Mouse (Mus musculus) adrenal gland, adult 18-20 months (tissue): Measurements from ENCODE around the gene Acp2. TPM values are rescaled to one million over a fixed set of nuclear protein-coding genes. Genes with fewer than 3 reads are reported as not detected.
"Not testable (repeated sequence)": the region's sequence is repeated elsewhere in the genome, so short reads cannot be mapped to it uniquely, and the experiment has no call there.

ENCODE experiments used
- DNase-seq, 2 experiments: peaks; one replicate each; pipeline ENCODE4 v3.0.0; 2021 to 2022; ENCODE audit warnings: low spot score in 2 of 2
- total RNA-seq, 2 experiments: library from RNA; stranded (reverse); gene quantifications; 1 replicate in 1 of 2; 2 replicates in 1 of 2; pipeline ENCODE4 v1.2.3; 2021

The Acp2 gene
- total RNA-seq, 2 experiments from 2014 or later = 38.5 to 43.7 TPM

DNA sequence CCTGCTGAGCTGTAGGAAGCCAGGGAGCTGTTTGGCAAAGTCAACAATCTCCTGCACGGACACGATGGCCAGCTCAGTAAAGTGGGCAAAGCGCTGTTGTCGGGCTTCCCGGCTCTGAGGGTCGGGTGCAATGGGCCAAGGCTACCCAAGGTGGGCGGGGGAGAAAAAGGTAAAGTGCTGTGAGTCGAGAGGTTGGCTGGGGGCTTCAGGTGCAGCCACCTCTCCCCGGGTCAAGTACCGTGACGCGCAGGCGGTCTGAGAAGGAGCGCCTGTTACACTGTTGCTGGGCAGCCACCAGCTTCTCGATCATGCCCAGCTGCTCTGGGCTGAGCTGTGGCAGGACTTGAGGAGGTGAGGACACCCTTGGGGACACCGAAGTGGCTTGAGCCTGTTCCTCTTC is 12.2 kb upstream of the Acp2 start:
- no peak for DNase-seq

DNA sequence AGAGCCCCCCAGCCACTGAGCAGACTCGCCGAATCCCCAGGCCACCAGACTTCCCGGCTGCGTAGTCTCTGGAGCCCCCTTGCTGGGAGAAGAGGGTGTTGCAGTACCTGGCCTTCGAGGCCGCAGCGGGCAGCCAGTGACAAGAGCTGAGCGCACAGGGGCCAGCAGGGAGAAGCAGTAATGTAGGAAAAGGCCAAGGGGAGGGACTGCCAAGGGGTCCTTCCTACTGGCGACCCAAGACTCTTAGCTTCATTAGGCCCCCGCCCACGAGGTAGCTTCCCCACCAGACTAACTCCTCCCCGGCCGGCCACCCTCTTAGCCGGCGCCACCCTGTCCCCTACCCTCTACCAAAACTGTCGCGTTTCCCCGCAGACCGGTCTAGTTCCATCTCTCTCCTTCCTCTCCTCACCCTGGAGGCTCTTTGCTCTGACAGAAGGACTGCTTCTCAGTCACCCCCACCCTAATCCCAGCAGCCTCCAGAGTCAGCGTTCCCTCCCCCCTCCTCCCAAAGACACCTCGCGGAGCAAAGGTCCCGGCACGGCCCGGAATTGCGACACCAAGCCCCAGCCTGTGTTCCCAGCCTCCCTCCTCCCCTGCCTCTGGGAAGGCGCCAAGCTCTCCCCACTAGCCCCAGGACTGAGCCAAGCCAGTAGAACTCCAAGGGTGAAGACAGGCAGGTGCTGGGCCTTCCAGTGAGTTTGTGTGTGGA is 7.9 kb upstream of the Acp2 start:
- DNase-seq = peak; percentile 69 to 77

DNA sequence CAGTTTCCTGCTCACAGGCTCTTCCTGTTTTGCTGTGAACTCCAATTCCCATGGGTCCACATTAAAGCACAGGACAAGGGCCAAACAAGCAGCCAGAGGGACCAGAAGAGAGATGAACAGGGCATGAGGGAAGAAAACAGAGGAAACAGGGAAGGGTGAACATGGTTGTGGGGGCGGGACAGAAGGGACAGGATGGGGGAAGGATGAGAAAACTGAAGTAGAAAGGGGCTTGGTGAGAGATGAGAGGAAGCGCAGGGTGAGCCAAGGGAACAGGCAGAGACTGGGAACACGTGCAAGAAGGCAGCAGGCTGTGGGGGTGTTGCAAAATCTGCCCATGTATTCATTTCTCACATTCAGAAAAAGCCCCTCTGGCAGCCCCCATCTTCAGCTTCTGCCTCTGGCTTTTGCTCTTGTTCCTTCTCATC is 6.1 kb upstream of the Acp2 start:
- DNase-seq = no peak

DNA sequence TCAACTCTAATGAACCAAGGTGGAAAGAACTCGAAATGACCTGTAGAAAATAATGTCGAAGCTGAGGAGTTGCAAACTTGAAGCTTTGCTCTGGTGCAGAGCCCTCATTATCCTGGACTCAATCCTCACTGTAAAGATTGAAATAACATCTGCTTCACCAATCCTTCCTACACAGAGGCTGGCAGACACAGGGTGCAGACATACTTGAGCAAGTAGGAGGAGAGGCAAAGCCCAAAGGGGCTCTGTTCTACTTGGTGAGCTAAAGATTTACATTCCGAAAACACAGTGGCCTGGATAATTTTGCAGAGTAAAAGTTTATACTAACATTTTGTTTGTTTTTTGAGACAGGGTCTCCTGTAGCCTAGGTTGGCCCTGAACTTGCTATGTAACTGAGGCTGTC is 3.8 kb upstream of the Acp2 start:
- DNase-seq = no peak

DNA sequence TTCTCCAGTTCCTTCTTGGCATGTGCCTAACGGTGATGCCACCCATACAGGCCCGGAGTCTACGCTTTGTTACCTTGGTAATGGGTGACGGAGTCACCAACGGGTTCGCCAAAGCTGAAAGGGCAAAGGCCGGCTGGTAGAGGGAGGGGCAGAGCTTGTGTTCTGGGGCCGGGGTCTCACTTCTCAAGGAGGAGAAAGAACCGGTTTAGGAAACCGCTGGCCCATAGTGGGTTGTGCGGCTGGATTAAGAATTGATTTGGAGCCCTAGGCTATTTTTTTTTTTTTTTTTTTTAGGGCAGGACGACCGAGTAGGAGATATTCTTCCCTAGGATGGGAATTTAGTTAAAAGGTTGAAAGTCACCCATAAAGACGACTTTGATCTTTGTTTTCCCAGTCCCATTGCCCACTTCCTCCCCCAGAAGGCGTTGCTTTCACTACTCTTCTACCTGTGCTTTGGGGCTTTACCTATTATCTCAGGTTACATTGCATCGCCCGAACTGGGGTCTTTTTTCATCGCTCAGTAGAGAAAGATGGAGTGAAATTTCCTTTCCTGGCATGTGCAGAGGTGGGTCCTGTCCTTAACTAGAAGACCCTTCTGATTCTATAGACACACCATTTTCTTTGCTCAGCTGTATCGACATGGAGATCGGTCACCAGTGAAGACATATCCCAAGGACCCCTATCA is 429 bp downstream of the Acp2 start:
- DNase-seq = peak in 1 of 2 experiments; percentile 32

DNA sequence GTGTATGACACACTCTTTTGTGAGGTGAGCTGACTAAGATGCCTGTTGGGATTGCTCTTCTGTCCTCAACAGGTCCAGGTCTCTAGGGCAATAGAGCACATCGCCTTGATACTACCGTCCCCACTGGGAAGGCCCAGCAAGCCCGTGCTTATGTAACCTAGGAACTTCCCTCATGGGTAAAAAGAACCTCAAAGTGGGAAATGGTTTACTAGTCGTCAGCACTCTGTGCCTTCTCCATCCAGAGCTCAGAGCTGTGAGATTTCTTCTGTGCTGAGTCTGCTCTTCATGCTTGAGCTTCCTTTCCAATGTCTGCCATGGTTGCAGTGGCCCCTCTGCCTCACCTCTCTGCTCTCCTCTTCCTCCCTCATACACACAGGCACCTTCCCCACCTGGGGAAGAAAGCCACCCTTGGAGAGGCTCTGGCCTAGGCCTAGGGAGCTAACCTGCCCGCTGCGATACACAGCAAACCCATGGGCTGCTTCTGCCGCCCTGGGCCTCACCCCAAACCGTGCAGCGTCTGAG is 3.6 kb downstream of the Acp2 start:
- no peak for DNase-seq

DNA sequence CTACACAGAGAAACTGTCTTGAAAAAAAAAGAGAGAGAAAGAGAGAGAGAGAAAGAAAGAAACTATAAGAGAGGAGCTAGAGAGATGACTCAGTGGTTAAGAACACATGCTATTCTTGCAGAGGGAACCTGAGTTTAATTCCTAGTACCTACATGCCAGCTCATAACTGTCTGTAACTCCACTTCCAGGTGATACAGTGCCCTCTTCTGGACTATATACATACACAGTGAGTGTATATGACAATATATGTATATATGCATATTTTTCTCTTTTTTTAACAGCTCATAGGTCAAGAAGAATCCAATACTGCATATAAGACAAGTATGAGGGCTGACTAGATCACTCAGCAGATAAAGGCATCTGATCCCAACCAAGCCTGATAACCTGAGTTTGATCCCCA is 10.6 kb downstream of the Acp2 start:
- DNase-seq = no peak

DNA sequence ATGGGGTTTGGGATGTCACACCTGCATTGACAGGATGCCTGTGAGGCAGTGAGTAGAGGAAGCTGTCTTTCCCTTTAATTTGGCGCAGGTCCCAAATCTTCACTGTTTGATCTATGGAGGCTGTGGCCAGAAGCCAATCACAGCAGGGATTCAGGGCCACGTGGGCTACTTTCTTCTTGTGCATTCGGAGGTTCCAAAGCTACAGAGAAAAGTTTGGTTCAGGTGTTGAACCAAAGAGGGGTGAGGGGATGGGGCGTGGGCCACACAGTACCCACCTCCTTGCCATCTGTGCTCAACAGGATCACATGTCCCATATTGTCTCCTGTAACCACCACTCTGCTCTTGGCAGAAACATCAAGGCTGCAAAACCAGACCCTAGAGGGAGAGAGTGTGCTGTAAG is 14.3 kb downstream of the Acp2 start:
- no peak for DNase-seq

DNA sequence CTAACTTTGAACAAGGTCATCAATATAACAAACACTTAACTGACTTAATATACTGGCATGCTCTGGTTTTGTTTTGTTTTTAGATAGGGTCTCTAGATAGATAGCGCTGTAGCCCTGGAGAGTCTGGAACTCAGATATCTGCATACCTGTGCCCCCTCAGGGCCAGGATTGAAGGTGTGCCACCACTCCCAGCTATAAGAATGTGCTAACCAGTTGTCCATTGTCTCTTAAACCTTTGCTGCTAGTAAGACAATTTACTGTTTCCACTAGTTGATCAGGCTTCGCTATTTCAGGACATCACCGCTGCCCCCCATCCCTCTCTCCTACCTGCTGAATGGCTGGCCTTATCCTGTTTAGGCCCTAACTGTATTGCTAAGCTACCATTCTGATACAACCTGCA is 17.8 kb downstream of the Acp2 start:
- no peak for DNase-seq

DNA sequence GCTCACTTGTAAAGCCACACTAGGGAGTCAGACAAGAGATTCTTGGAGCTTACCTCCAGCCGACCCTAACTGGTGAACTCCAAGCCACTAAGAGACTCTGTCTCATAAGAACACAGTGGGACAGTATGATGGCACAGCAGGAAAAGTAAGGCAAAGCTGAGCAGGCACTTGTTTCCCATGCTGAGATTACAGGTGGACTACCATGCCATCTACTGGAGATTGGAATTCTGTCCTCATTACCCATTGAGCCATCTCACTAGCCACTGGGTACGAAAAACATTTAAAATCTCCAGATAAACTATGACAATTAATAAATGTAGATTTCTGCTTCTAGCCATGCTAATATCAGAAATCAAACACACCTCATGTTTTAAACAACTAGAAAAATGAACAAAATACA is 20.9 kb downstream of the Acp2 start:
- no peak for DNase-seq

DNA sequence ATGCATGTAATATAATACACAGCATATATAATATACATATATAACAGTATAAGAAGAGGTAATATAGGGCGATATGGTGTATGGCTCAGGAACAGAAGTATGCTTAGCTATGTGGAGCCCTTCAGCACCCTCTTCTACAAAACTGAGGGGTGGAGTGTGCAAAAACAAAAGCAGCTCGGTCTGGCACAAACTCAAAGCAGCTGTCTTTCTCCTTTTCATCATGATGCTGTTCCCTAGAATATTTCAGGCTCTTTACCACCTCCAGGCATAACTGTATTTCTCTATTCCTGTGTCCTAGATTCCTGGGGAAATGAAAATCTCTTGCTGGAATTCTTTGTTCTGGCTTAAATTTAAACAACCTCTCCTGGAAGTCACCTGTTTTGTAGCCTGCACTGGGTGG is 27.1 kb downstream of the Acp2 start:
- no peak for DNase-seq

DNA sequence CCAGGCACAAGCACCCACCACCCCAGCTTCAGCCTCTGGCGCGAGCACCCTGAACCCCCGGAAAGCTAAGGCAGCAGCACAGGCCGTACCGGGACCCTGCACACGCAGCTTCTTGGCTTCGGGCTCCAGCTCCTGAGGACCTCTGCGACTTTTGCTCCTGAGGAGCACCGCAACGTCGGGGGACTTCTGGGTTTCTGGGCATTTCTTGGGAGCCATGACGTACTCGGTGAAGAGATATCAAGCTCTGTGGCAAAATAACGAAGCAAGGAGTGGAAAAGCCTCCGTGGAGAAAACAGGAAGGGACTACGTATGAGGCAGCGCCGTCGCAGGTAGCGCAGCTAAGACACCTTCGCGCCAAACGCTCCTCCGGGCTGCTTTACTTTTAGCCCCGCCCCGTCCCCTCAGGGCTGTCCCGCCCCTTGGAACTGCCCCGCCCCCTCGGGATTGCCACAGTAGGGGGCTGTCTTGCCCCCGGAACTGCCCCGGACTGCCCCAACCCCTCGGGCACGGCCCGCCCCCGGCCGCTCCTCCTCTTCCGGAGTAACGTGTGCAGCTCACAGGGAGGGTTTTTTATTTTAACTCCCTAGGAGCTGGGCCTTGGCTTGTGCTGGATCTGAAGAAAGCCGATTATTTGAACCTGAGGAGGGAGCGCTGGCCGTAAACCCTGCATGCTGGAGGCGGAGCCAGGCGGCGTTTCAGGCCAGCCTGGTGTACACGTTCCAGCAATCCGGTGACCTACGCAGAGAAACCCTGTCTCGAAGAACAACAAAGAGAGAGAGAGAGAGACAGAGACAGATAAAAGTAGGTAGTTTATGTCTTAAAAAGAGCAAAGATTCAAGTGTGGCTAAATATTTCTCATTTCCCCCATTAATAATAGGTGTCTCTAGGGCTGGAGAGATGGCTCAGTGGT is 34.2 kb downstream of the Acp2 start, which contains the start of gene Ddb2:
TSS of gene Ddb2 (minus strand) at position 382 of the 910 bp plus-strand sequence.
- peak; percentile 88 for DNase-seq

DNA sequence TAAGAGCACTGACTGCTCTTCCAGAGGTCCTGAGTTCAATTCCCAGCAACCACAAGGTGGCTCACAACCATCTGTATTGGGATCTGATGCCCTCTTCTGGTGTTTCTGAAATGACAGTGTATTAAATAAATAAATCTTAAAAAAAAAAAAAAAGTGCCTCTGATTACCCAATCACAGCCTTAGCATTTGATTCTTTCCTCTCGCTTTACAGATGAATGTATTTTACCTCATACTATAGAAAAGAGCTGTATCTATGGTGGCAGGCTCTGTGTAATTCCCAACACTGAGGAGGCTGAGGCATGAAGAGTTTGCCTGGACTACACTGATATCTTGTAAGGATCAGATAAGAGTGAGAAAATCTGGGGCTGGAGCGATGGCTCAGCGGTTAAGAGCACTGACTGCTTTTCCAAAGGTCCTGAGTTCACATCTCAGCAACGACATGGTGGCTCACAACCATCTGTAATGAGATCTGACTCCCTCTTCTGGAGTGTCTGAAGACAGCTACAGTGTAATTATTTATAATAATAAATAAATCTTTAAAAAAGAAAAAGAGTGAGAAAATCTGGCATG is 34.9 kb downstream of the Acp2 start:
- DNase-seq = not testable (repeated sequence)

DNA sequence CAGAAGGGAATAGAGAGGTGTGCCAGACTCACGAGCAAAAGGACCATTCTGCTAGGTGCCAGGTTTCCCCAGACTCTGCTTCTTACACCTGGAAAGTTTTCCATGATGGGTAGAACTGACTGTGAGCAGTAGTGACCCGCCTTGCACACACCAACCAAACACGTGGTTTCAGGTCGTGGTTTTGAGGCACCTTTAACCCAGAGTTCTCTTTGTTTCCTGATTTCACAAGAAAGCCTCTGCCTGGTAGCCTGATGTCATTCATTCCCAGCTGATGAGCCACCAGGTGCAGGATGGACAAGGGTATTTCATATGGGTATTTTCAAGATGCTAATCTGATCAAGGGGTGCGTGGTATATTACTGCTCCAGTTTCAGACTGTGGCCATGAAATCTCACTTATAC is 39.9 kb downstream of the Acp2 start:
- no peak for DNase-seq

DNA sequence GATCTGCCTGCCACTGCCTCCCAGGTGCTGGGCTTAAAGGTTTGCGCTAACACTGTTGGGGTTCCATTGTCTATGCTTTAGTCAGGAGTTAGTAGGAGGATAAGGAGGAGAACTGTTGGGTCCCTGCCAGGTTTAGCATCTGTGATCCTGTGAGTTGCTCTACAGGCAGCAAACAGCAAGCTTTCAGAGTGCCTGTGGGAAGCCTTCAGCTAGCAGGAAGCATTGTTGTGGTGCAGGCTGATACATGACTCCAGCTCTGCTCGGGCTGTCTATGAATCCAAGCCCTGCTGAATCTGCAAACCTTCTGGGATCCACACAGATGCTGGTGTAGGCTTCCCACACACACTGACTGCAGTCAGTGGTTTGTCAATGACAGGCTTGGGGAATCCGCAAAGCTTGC is 40.7 kb downstream of the Acp2 start:
- no peak for DNase-seq

DNA sequence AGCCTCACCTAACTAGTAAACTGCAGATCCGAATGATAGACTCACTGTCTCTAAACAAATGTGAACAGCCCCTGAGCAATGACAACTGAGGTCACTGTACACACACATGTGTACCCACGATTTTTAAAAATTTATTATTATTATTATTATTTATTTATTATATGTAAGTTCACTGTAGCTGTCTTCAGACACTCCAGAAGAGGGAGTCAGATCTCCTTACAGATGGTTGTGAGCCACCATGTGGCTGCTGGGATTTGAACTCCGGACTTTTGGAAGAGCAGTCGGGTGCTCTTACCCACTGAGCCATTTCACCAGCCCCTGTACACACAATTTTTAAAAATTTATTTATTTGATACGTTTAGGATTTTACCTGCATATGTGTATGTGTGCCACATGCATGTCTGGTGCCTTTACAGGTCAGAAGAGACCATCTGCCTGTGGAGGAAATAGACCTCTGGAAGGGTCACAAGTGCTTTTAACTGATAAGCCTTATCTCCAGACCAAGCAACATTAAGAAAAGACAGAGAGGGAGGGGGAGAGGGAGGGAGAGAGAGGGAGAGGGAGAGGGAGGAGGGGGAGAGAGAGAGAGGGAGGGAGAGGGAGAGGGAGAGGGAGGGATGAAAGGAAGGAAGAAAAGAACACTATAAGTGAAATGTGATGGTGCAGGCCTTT is 42.0 kb downstream of the Acp2 start:
- no peak for DNase-seq

DNA sequence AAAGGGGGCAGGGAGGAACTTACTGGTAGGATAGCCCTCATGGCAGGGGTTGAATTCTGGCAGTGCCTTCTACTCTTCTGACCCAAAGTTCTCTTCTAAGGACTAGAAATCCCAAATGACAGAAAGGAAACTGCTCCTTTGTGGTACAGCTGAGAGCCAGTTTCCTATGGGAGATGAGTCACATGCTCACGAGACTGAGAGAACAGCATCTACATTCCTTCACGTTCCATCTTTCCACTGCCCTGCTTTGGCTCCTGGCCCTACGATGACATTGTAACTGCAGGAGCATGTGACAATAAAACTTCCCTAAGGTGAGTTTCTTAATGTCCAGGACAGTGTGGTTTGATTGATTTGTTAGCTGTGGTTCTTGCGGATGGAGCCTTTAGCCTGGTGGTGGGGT is 45.7 kb downstream of the Acp2 start:
- no peak for DNase-seq

DNA sequence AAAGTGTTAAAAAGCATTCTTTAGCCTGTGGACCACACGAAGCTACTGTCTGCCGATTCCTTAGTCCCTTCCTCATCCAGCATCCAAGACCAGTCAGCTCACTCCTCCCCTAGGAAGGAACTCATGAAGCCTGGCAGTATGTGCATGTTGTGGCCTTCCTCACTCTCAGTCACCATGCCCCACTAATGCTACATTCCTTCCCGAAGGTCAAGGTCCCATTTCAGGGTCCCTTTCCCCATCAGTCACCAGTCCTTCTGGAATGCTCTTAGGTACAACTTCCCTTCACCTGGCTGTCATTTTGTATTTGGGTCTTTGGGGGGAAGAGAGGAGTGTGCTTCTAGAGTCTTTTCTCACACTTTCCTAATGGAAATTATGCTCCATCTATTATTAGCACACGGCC is 49.3 kb downstream of the Acp2 start:
- no peak for DNase-seq

DNA sequence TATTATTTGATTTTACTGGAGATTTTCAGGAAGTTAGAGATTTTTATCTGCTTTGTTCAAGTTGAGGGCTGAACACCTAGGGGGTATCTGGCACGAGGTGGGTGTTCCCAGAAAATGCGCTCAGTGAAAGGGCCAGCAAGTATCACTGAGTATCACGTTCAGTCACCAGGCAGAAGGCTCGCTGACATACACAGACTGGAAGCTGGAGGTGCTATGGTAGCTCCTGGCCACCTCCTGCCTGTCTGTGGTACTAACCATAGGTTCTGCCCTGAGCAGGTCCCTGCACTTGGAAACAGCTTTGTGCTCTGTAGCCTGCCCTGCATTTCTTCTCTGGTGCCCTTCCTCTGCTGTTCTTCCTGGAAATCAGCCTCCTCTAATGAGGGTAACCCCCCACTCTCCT is 49.8 kb downstream of the Acp2 start:
- no peak for DNase-seq

DNA sequence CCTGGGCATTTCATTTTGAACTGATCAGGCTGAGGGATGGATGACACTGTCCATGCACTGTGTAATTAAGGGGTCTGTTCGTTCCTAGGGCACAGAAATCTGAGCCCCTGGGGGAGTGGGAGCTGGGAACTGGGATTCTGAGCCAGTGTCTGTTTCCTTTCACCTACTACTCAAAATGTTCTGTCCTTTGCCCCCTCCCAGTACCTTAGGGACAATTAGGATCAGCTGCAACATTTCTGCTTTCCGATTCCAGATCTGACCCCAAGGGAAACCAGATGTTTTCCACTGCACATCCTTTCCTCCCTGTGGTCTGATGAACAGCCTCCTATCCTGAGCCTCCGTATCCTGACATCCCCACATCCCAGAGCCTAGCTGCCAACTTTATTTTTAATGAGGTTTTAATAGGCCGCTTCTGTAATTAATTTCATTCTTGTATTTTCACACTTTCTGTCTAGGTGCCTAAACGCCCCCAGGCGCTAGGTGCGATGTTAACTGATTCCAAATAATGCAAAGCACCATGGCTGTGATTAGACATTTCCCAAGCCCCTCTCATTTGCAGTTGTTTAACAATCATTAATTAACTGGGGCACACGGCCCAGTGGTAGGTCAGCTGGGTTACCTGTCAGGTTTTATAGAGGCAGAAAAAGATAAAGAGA is 52.2 kb downstream of the Acp2 start:
- no peak for DNase-seq
